Mouse (Mus musculus): ENCODE data around the gene Ppm1a.

DNA sequence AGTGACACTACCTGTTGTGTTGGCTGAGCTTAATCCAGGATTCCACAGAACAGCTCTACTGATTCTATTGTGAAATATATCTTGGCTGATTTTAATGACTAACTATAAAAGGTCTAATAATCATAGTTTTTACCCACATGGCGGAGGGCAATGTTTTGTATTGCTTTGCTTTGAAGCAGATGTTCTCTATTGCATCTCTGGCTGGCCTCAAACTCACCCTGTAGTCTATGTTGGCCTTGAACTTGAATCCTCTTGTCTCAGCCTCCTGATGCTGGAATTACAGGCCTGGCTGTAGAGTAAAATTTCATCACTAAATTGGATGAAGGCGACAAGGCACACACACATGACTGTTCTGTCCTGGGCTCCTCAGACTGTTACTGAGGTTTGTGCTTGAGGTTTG lies 7.8 kb upstream of the Ppm1a start:
- no peak for TF ChIP-seq EP300 (IDR thresholded peaks at IDR 0.05; ENCODE audit: low read depth)
- no peak for TF ChIP-seq CTCF (IDR thresholded peaks at IDR 0.05; ENCODE audit: low read depth)

Measured in heart, postnatal 0 days (tissue).